Mouse (Mus musculus) midbrain, embryonic 12.5 days (tissue): ENCODE measurements around the gene Tmpo. TPM values are rescaled to one million over a fixed set of nuclear protein-coding genes. Genes with fewer than 3 reads are reported as not detected.
"Not testable (repeated sequence)": the region's sequence is repeated elsewhere in the genome, so short reads cannot be mapped to it uniquely, and the experiment has no call there.

Experiments
- ATAC-seq: fragments of 200-750 bp; cut with Nextera tagmentation; 2 replicates; pipeline ENCODE4 v1.8.0; 2017; ENCODE audit warnings: low read depth, moderate TSS enrichment, moderate library complexity; ENCODE audit not compliant: low FRiP score
- H3K27ac ChIP-seq: fragments of 300-500 bp; sonication (generic); replicated peaks from 2 replicates; pipeline ENCODE4 v1.5.1; 2016; ENCODE audit warnings: mild to moderate bottlenecking
- H3K27me3 ChIP-seq: fragments of 300-500 bp; sonication (generic); 2 replicates; pipeline ENCODE4 v1.6.1; 2016; ENCODE audit warnings: mild to moderate bottlenecking
- H3K36me3 ChIP-seq: fragments of 300-500 bp; sonication (generic); 2 replicates; pipeline ENCODE4 v1.6.1; 2016
- H3K4me1 ChIP-seq: fragments of 300-500 bp; sonication (generic); 2 replicates; pipeline ENCODE4 v1.6.1; 2016
- H3K4me2 ChIP-seq: fragments of 300-500 bp; sonication (generic); replicated peaks from 2 replicates; pipeline ENCODE4 v1.6.1; 2016; ENCODE audit warnings: mild to moderate bottlenecking, moderate library complexity
- H3K4me3 ChIP-seq: fragments of 300-500 bp; sonication (generic); 2 replicates; pipeline ENCODE4 v1.5.1; 2016; ENCODE audit warnings: mild to moderate bottlenecking
- H3K9ac ChIP-seq: fragments of 300-500 bp; sonication (generic); replicated peaks from 2 replicates; pipeline ENCODE4 v1.6.1; 2016; ENCODE audit warnings: mild to moderate bottlenecking, moderate library complexity
- H3K9me3 ChIP-seq: fragments of 300-500 bp; sonication (generic); 2 replicates; pipeline ENCODE4 v1.6.1; 2016; ENCODE audit warnings: mild to moderate bottlenecking
- WGBS: fragments of 180-500 bp; shearing (Covaris S2); methylation state at CpG from one replicate; pipeline ENCODE4 v1.1.7; 2016; 5-methylcytosine and 5-hydroxymethylcytosine counted together
- polyA plus RNA-seq: library from polyadenylated mRNA; unstranded; fragments of >200 nt; fragmentation: Nextera tagmentation; extraction: Ambion mirVana; gene quantifications from 2 replicates; pipeline ENCODE4 v1.2.1, GENCODE M21; 2016

Tmpo gene
- polyA plus RNA-seq, 1 experiment from 2014 or later: 368 TPM

- no peaks in the 10 kb centered on the region for H3K4me1 ChIP-seq
- H3K4me2 ChIP-seq: no peak overlapping the region
- no peak overlapping the region for H3K4me3 ChIP-seq
- H3K9ac ChIP-seq: no peak overlapping the region
- no peaks in the 10 kb centered on the region for H3K9me3 ChIP-seq
- no peak for ATAC-seq
- WGBS: 87% methylated on average over 1 of the region's 1 CpGs
- no peaks in the 10 kb centered on the region for H3K27me3 ChIP-seq
- H3K36me3 ChIP-seq: no peaks in the 10 kb centered on the region
- H3K27ac ChIP-seq: no peak overlapping the region
Observed at GRCm38 (mm10) chr10:91199238-91199780, 18.2 kb upstream of the Tmpo start.

DNA sequence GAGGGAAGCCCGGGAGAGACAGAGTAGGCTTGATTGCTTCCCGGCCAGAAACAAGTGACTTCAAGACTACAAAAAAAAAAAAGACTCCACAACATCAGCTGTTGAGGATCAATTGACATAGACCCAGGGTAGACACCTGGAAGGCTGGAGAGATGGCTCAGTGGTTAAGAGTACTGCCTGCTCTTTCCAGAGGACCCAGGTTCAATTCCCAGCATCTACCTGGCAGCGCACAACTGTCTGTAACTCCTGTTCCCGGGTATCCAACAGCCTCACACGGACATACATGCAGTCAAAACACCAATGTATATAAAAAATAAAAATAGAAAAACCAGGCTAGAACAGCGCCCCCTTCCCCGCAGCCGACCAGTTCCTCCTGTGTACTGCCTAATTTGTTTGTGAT, 16.6 kb upstream of the Tmpo start:
- Histone ChIP-seq H3K27me3 (no peaks in the 10 kb centered on the region), H3K4me3 (no peak overlapping the region), H3K4me1 (no peaks in the 10 kb centered on the region), H3K9me3 (no peaks in the 10 kb centered on the region), H3K4me2 (no peak overlapping the region), H3K27ac (no peak overlapping the region), H3K36me3 (no peaks in the 10 kb centered on the region), H3K9ac (no peak overlapping the region)
- no peak for ATAC-seq
- WGBS: 92% methylated on average over 8 of the region's 8 CpGs

DNA sequence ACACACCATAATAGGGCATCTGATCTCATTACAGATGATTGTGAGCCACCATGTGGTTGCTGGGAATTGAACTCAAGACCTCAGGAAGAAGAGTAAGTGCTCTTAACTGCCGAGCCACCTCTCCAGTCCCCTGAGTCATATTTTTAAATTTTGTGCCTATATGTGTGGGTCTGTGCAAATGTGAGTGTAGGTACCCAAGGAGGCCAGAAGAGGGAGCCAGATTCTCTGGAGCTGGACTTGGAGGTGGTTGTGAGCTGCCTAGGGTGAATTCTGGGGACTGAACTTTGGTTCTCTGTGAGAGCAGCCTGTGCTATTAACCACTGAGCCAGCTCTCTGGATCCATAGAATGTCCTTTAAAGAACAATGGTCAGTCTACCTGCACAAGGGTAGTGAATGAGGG, 15.7 kb upstream of the Tmpo start:
- no peaks in the 10 kb centered on the region for H3K4me1 ChIP-seq
- no peaks in the 10 kb centered on the region for H3K9me3 ChIP-seq
- H3K4me2 ChIP-seq: no peak overlapping the region
- no peak for ATAC-seq
- H3K27me3 ChIP-seq: no peaks in the 10 kb centered on the region
- H3K36me3 ChIP-seq: no peaks in the 10 kb centered on the region
- H3K4me3 ChIP-seq: no peak overlapping the region
- no peak overlapping the region for H3K27ac ChIP-seq
- no peak overlapping the region for H3K9ac ChIP-seq
- WGBS: 78% methylated on average over 1 of the region's 1 CpGs

DNA sequence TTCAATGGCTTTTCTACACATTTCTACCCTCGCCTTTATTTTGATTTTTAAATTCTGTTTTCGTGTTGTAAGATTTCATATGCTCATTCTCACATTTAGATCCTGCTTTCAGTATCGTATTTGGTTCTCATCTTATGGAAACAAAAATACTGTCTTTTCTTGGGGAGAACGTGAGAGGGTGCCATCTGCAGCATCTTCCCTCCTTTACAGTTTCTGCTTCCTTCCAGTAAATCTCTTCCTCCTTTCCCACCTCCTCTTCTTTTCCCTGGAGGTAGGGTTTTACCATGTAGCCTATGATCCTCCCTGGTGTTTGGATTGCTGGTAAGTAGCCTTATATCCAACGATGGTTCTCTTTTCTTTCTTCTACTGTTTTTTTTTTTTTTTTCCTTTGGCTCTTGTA, 14.6 kb upstream of the Tmpo start:
- H3K4me2 ChIP-seq: no peak overlapping the region
- no peak overlapping the region for H3K4me3 ChIP-seq
- no peaks in the 10 kb centered on the region for H3K27me3 ChIP-seq
- H3K36me3 ChIP-seq: no peaks in the 10 kb centered on the region
- ATAC-seq: no peak
- H3K9me3 ChIP-seq: no peaks in the 10 kb centered on the region
- H3K27ac ChIP-seq: no peak overlapping the region
- H3K4me1 ChIP-seq: no peaks in the 10 kb centered on the region
- H3K9ac ChIP-seq: no peak overlapping the region
- WGBS: 93% methylated on average over 5 of the region's 5 CpGs

DNA sequence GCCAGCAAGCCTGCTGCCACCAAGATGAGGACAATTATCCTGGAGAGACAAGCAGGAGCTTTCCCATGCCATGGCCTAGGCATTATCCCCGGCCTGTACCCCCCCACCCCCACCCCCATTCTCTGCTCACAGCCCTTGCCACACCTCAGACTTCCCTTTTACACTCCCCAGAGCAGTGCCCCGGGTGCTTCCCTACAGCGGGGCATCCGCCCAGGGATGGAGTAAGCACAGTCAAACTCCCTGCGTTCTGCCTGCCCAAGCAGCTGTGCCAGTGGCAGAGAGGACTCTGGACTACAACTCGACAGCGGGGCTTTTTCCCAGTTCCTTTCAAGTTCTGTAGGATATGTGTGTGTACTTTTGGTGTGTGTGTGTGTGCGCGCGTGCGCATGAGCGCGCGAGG, 14.0 kb upstream of the Tmpo start:
- WGBS: 91% methylated on average over 14 of the region's 14 CpGs

GRCm38 (mm10) chr10:91191851-91192250, 10.7 kb upstream of the Tmpo start:
- 95% methylated on average over 5 of the region's 5 CpGs for WGBS
- no peaks in the 10 kb centered on the region for H3K36me3 ChIP-seq
- no peak overlapping the region for H3K9ac ChIP-seq
- H3K4me3 ChIP-seq: no peak overlapping the region
- no peaks in the 10 kb centered on the region for H3K27me3 ChIP-seq
- peaks cover 14% of the 10 kb centered on the region for H3K4me1 ChIP-seq
- H3K27ac ChIP-seq: no peak overlapping the region
- H3K9me3 ChIP-seq: no peaks in the 10 kb centered on the region
- ATAC-seq: no peak
- no peak overlapping the region for H3K4me2 ChIP-seq

More for the DNA sequence above, 14.0 kb upstream of the Tmpo start:
- H3K9me3 ChIP-seq: no peaks in the 10 kb centered on the region
- no peak overlapping the region for H3K9ac ChIP-seq
- H3K4me2 ChIP-seq: no peak overlapping the region
- H3K27me3 ChIP-seq: no peaks in the 10 kb centered on the region
- no peak for ATAC-seq
- H3K4me1 ChIP-seq: no peaks in the 10 kb centered on the region
- H3K27ac ChIP-seq: no peak overlapping the region
- H3K4me3 ChIP-seq: no peak overlapping the region
- H3K36me3 ChIP-seq: no peaks in the 10 kb centered on the region

DNA sequence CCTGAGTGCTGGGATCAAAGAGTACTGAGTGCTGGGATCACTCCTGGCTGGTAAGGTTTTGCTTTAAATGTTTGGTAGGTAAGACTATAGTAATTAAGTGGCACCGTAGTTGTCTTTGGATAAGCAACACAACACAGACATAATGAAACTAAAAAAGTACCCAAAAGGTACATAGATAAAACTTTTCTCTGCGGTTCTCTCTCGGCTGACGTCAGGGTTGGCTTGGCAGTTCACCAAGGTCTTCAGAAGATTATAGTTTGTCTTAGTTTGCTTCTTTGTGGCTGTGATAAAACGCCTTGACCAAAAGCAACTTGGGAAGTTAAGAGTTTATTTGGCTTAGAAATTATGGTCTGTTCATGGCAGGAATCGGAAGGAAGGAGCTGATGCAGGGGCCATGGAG, 8.4 kb upstream of the Tmpo start:
- no peaks in the 10 kb centered on the region for H3K36me3 ChIP-seq
- H3K4me1 ChIP-seq: peaks cover 14% of the 10 kb centered on the region
- no peaks in the 10 kb centered on the region for H3K9me3 ChIP-seq
- no peak overlapping the region for H3K4me2 ChIP-seq
- H3K9ac ChIP-seq: no peak overlapping the region
- H3K4me3 ChIP-seq: no peak overlapping the region
- 94% methylated on average over 6 of the region's 6 CpGs for WGBS
- no peaks in the 10 kb centered on the region for H3K27me3 ChIP-seq
- ATAC-seq: no peak
- no peak overlapping the region for H3K27ac ChIP-seq

DNA sequence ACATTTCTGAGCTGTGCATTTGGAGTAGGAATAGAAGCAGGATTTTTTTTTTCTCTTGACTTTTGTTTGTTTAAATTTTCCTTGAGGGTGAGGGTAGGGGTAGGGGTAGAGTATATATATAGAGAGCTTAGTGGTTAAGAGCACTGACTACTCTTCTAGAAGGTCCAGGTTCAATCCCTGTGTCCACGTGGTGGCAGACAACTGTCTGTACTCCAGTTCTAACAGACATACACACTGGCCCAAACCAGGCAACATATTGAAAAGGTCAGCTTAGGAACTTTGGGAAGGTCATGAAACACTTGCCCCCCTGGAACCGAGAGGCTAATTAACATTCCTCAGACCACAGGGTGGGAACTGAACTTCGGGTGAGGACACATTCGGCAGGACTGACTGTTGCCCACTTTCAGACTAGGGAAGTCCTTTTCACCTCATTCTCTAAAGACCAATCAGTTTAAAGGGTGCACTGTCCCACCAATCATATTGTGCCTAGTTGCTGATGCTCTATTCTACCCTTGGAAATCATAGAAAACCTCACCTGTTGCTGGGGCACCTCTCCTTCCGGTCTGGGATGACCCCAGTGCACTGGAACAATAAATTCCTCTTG, 7.7 kb upstream of the Tmpo start:
- H3K27ac ChIP-seq: no peak overlapping the region
- H3K4me1 ChIP-seq: peaks cover 14% of the 10 kb centered on the region
- no peak overlapping the region for H3K4me2 ChIP-seq
- no peaks in the 10 kb centered on the region for H3K9me3 ChIP-seq
- 84% methylated on average over 5 of the region's 5 CpGs for WGBS
- no peak for ATAC-seq
- no peaks in the 10 kb centered on the region for H3K27me3 ChIP-seq
- no peak overlapping the region for H3K9ac ChIP-seq
- no peaks in the 10 kb centered on the region for H3K36me3 ChIP-seq
- H3K4me3 ChIP-seq: no peak overlapping the region

GRCm38 (mm10) chr10:91187872-91188271, 6.8 kb upstream of the Tmpo start:
- under 1% methylated on average over 15 of the region's 15 CpGs for WGBS
- ATAC-seq: peak; percentile 76
- no peaks in the 10 kb centered on the region for H3K27me3 ChIP-seq

GRCm38 (mm10) chr10:91187349-91187748, 6.2 kb upstream of the Tmpo start:
- H3K27me3 ChIP-seq: no peaks in the 10 kb centered on the region
- WGBS: 5% methylated on average over 10 of the region's 10 CpGs
- peak; percentile 39; the same call in 1 of the 2 replicates for ATAC-seq
- H3K36me3 ChIP-seq: no peaks in the 10 kb centered on the region
- H3K27ac ChIP-seq: peak overlapping the region; percentile 96
- no peaks in the 10 kb centered on the region for H3K9me3 ChIP-seq
- peak overlapping the region; percentile 31 for H3K4me3 ChIP-seq
- peaks cover 23% of the 10 kb centered on the region for H3K4me1 ChIP-seq
- peak overlapping the region; percentile 55 for H3K4me2 ChIP-seq
- peak overlapping the region; percentile 63 for H3K9ac ChIP-seq

More at GRCm38 (mm10) chr10:91187872-91188271, 6.8 kb upstream of the Tmpo start:
- Histone ChIP-seq H3K4me2 (peak overlapping the region; percentile 55), H3K27ac (peak overlapping the region; percentile 96), H3K4me3 (peak overlapping the region; percentile 31), H3K9ac (peak overlapping the region; percentile 63), H3K4me1 (peaks cover 19% of the 10 kb centered on the region), H3K9me3 (no peaks in the 10 kb centered on the region), H3K36me3 (no peaks in the 10 kb centered on the region)

DNA sequence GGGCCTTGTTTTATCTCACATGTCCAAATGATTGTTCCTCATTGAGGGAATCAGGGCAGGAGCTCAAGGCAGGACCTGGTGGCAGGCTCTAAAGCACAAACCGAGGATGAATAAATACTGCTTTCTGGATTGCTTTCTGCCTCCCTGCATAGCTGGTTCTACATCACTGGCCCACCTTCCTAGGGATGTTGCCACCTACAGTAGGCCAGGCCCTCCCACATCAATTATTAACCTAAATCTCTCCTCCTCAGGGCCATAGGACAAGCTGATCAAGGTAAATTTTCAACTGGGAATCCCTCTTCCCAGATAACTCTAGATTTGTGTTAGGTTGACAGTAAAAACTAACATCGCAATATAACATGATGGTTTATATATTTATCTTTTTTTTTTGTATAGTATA, 4.6 kb upstream of the Tmpo start:
- 92% methylated on average over 2 of the region's 2 CpGs for WGBS

GRCm38 (mm10) chr10:91184893-91185292, 3.8 kb upstream of the Tmpo start:
- WGBS: 67% methylated on average over 5 of the region's 5 CpGs
- H3K27me3 ChIP-seq, H3K9ac ChIP-seq, H3K4me2 ChIP-seq, H3K4me3 ChIP-seq, H3K9me3 ChIP-seq, ATAC-seq, H3K27ac ChIP-seq, H3K36me3 ChIP-seq: not testable (repeated sequence)
- peaks cover 31% of the 10 kb centered on the region for H3K4me1 ChIP-seq

More for the DNA sequence above, 4.6 kb upstream of the Tmpo start:
- H3K27me3 ChIP-seq: no peaks in the 10 kb centered on the region
- ATAC-seq: no peak
- peaks cover 25% of the 10 kb centered on the region for H3K4me1 ChIP-seq
- no peaks in the 10 kb centered on the region for H3K36me3 ChIP-seq
- no peak overlapping the region for H3K4me3 ChIP-seq
- H3K9me3 ChIP-seq: no peaks in the 10 kb centered on the region
- no peak overlapping the region for H3K27ac ChIP-seq
- H3K9ac ChIP-seq: no peak overlapping the region
- H3K4me2 ChIP-seq: no peak overlapping the region

- ATAC-seq: no peak
- no peak overlapping the region for H3K4me3 ChIP-seq
- peaks cover 28% of the 10 kb centered on the region for H3K4me1 ChIP-seq
- H3K9me3 ChIP-seq: no peaks in the 10 kb centered on the region
- peak overlapping the region; percentile 53; the same call in 1 of the 2 replicates for H3K4me2 ChIP-seq
- H3K9ac ChIP-seq: 0 out of 2 replicates have a peak overlapping the region, but pooled peaks have one; percentile 2
- H3K36me3 ChIP-seq: no peaks in the 10 kb centered on the region
- peak overlapping the region; percentile 97; the same call in 1 of the 2 replicates for H3K27ac ChIP-seq
- no peaks in the 10 kb centered on the region for H3K27me3 ChIP-seq
- 39% methylated on average over 3 of the region's 3 CpGs for WGBS
Observed at GRCm38 (mm10) chr10:91183316-91183715, 2.2 kb upstream of the Tmpo start.
